Mouse (Mus musculus) lung, postnatal 0 days (tissue): ENCODE data around the gene Mast4.

Experiments
- CTCF ChIP-seq: IDR thresholded peaks from 2 replicates; pipeline ENCODE4 v1.5.1; 2016; ENCODE audit warnings: antibody characterized with exemption, mild to moderate bottlenecking
- EP300 ChIP-seq: IDR thresholded peaks from 2 replicates; pipeline ENCODE4 v1.6.1; 2016; ENCODE audit warnings: antibody characterized with exemption, mild to moderate bottlenecking, control low read depth

- TF ChIP-seq CTCF, result no peak
- TF ChIP-seq EP300, result no peak
These were observed 122.3 kb downstream of the Mast4 start for GRCm38 (mm10) chr13:103211953-103212352.
